Mouse (Mus musculus) cerebellum, adult 9-10 months (tissue): ENCODE measurements around the gene Ctsz.

ENCODE experiments used
- DNase-seq: peaks from one replicate; pipeline ENCODE4 v3.0.0; 2022

The Ctsz gene

GRCm38 (mm10) chr2:174438737-174439449 lies at the start of gene Ctsz:
TSS of gene Ctsz (minus strand) at chr2:174439039.
- DNase-seq = peak; percentile 58

DNA sequence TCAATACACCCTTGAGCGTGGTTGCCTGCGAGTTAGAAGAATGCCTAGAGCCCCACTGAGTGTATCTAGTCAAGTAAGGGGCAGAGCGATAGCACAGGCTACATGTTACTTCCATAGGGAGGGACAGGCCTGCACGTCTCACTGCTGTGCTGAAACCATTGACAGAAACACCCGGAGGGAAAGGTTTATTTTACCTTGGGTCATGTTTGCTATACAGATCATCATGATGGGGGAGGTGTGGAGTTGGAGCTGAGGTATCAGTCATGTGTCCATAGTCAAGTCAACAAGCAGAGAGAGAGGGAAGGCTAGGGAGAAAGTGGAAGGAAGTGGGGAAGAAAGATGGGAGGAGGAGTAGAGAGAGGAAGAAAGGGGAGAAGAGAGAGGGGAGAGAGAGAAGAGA lies 48.2 kb upstream of the Ctsz start:
- DNase-seq = no peak

DNA sequence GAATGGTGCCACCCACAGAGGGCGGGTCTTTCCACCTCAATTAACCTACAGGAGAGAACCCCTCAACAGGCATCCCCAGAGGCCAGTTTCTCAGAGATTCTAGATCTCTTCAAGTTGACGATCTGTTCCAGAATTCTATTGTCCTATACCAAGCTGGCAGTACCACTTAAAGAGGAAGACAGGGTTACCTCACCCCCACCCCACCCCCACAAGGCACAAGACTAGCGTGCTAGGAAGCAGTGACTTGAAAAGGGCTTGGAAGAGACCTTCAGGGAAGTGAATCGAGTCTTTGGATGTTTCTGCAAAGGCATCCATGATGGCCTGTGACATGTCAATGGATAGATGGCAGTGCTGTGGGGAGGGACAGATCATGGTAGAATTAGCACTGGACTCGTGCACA lies 39.9 kb upstream of the Ctsz start:
- no peak for DNase-seq

DNA sequence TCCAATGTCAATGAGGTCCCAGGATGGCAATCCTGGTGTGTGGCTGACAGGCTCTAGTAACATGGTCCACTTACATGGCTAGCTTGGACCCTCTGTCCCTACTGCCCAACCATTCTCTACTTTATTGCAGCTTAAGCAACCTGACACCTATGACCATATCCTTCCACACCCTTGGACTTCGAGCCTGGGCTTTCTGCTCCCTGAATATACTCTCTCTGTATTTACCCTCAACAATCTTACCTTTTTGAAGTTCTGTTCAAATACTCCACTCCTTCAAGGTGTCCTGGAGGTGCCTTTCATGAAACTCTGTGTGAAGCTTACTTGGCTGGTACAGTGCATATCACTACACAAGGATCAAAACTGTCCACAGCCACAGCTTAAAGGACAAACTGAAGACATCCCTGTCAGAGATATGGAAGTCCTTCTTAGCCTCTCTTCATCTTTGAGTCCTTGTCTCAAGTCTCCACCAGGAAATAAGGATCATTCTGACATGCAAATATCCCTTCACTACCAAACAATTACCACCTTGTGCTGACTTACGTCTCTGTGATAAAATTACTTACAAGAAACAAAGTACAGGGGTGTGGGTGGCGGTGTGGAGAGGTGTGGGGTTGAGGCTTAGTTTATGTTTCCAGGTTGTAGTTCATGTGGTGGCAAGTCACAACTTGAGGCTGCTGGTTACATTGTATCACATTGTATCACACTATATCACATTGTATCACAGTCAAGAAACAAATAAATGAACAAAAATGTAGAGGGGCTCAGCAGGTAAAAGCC lies 38.9 kb upstream of the Ctsz start:
- no peak for DNase-seq

DNA sequence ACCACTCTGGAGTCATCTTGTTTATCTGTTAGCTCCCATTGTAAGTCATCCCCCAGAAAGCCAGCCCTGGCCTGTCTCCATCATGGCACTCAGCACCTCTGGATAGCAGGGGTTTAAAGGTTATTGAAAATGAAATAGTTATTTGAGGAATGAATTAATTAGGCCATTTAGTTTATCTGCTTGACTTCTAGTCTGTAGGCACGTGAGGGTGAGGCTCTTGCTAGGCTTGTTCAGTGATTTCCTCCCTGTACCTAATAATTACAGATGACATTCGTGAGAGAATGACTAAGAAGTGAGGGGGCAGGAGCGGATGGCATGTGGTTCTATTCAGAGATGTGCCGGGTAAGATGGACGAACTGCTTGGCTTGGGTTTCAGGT lies 34.7 kb upstream of the Ctsz start:
- DNase-seq = no peak

DNA sequence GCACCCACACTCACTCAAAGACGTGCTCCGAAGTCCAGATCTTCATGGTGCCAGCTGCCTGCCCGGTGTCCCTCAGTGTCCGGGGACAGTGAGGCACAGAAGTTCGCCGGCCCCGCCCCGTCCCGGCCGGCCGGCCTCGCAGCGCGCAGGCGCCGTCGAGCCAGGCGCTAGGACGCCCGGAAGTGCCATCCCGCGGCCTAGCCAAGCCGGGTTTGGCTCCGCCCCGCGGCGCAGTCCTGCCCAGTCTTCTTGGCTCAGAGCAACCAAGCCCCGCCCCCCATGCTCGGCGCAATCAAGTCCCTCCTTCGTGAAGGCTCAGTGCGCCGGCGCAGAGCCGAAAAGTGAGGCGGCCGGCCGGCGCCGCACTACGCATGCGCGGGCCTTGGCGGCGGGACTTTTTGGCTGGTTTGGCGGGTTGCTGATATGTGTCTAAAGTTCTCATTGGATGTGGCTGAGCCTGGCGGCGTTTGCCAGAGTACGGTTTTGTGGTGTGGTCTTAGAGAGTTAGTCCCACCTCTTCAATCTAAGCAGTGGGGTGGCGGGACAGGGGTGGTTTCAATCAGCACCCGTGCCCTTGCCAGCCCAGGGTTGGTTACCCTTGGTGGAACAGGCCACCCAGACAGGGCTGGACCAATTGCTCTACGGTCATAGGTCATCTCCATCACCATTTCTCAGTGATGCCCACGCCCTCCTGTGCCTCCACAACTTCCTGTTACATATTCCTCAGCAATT lies 34.1 kb upstream of the Ctsz start, which contains the start of gene Prelid3b:
Prelid3b (minus strand) TSS at position 264 of the 732 bp plus-strand sequence.
- peak; percentile 99 for DNase-seq

- no peak for DNase-seq
Observed at GRCm38 (mm10) chr2:174472407-174472806, 33.6 kb upstream of the Ctsz start.

DNA sequence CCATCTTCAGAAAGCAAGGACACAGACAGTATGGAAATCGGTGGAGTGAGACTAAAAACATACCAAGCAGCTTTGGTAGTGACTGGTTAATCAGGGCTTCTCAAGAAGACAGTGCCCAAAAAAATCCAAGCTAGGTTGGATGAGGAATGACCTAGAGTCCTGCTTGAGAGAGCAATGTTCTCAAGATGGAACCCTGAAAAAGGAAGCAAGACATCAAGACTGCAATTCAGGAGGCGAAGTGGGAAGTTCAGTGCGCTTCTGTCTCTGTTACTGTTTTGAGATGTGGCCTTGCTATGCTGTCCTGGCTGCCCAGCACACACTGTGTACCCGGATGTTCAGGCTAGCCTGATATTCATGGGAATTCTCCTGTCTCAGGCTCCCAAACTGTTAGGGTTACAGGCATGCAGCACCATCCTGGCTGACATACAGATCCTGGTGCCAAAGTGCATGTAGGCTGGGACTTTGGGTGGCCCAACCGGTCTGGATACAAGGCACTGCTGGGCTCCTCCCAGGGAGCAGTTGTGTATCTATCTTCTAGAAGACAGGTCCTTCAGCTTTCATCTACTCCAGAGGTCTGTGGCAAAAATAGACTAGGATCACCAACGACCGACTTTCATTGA lies 32.1 kb upstream of the Ctsz start:
- no peak for DNase-seq

DNA sequence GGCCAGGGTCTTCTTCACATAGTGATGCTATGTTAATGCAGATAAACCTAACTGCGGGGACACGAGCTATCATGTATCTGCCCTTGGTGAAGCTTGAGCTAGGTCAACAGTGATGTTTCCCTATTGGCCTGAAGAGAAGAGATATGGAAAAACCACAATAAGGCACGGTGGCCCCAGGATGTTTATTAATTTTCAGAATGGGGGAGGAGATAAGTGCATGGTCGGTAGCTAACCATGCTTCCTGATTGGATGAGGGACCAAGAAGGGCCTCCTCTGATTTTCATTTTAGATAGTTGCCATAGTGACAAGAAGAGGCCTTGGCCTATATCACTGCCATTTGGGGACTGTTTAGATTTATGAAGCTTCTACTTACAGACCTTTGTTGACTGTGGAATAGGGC lies 31.5 kb upstream of the Ctsz start:
- no peak for DNase-seq

GRCm38 (mm10) chr2:174463789-174464523 lies 25.1 kb upstream of the Ctsz start, which contains the start of gene Atp5e:
TSS of gene Atp5e (minus strand) at chr2:174464105.
- DNase-seq = peak; percentile 98

DNA sequence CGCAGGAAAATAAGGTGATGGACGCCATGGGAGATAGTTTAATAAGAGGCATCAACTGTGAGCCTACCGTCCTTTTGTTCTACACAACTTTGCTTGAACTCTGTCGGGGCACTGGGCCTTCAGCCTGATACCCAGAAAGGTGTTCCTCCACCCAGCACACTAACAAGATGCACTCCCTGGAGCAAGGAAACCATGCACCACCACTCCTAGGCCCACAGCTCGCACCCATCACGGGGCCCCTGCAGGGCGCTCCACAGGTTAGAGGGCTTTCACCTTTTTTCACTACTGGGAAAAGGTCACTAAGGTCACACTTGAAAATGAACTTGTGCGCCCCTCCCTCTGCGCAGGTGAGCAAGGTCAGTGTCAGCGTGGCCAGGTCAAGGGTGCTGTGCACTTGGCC lies 24.5 kb upstream of the Ctsz start:
- DNase-seq = no peak

DNA sequence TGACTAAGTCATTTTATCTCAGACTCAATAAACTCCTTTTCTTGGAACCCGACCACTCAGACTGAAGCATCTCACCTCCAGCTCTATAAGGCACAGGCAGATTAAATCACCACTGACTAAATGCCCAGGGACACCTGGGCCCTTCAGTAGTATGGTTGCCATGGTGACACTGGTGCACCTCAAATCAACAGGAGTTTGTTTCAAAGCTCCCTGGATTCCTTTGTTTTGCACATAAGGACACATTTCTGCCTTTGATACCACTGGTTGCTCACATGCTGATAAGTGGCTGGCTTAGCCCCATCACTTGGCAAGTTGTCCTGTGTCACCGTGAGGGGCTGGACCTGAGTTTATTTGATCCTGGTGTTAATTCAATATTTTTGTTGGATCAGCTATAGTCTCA lies 20.5 kb upstream of the Ctsz start:
- no peak for DNase-seq

DNA sequence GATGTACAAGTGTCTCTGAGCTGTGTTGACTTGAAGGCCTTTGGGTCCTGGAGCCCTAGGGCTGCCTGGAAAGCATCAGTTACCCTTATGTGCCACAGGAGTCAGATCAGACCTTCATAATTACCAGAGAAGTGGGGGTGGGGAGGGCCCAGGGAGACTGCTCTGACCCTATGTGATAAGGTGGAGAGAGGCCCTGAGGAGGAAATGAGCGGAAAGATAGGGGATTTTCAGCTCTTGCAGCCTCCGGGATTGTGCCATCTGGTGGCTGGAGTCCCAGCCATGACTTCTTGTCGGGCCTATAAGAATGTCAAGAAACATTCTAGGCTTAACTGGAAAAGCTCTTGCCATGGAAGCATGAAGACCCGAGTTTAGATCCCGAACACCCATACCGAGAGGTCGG lies 14.8 kb upstream of the Ctsz start:
- no peak for DNase-seq

GRCm38 (mm10) chr2:174450353-174450752 lies 11.5 kb upstream of the Ctsz start, which contains the start of gene Tubb1:
TSS of gene Tubb1 (plus strand) at chr2:174450695.
- no peak for DNase-seq

DNA sequence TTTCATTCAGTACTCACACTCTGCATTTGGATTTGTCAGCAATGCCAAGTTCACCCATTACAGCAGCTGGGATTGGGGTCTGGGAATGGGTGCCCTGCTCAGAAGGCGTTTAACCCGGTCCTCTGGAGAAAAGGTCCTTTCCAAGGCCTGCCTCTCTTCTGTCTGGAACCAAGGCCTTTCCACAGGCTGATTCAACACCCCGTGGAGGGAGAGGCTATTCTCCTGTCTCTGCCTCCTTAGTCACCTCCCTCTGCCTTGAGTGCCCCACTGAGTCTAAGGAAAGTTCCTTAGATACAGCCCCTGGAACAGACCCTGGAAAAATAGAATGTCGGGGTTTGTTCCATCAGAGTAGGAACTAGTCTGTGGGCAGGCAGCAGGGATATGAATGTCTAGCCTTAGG lies 9.6 kb upstream of the Ctsz start:
- no peak for DNase-seq

- DNase-seq = no peak
Observed at GRCm38 (mm10) chr2:174446905-174447304, 8.1 kb upstream of the Ctsz start.

DNA sequence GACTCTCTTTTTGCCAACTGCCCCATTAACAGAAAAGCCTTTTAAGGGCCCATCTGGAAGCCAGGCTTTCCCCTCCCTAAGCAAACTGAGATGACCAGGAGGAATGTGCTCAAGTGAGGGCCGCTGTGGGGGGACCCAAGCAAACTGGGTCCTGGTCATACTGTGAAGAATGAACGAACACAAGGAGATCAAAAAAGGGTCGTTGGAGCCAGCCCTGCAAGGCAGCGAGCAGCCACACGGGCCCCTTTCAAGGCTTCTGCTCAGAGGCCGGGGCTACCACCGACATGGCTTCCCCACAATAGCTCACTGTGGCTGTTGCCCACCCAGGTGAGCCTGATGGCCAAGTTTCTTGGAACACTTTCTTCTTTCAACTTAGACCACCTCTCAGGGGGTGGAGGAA lies 7.7 kb upstream of the Ctsz start:
- no peak for DNase-seq

DNA sequence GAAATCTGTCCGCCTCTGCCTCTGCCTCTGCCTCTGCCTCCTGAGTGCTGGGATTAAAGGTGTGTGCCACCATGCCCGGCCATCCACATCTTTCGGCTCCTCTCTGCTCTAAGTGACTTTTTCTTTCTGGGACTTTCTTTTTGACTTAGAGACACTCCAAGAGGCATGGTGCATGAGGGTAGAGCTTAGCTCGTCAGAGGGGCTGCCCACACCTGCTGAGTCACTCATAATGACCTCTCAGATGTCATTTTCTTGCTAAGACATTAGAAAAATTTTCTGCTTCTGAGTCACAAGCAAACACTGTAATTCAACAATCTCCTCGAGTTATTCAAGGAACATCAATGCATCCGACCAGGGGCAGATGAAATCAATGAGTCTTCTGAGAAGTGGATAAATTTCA lies 6.2 kb upstream of the Ctsz start:
- DNase-seq = no peak

DNA sequence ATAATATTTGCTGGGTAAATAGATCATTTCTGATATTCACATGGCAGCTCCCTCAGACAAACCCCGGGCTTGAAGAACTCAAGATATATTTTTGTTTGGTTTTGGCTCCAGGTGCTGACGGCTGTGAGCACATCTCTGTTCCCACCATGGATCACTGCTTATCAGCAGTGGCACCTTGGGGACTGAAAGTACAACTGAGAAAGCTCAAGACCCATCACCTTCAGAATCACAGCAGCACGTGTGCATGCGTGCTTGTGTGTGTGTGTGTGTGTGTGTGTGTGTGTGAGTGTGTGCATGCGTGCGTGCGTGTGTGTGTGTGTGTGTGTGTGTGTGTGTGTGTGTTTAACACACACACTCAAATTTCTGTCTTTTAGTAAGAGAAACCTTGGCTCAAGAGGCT lies 5.5 kb upstream of the Ctsz start:
- DNase-seq = no peak

DNA sequence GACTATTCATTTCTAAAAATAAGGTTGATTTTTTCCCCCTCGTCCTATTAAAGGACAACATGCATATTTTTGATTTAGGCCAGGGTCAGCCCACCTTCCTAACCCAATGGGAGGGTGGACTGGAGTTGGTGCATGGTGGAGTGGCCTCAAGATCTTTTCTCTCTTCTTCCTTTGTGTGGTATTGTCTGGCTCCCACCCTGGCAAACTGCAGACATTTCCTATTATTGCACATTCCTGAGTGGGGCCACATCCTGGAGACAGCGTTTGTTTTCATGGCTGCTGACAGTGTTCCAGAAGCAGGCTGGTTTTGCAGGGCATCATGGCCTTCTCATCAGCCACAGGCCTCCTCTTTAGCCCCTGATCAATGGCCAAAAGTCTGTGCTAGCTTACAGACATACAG lies 4.2 kb upstream of the Ctsz start:
- DNase-seq = no peak

DNA sequence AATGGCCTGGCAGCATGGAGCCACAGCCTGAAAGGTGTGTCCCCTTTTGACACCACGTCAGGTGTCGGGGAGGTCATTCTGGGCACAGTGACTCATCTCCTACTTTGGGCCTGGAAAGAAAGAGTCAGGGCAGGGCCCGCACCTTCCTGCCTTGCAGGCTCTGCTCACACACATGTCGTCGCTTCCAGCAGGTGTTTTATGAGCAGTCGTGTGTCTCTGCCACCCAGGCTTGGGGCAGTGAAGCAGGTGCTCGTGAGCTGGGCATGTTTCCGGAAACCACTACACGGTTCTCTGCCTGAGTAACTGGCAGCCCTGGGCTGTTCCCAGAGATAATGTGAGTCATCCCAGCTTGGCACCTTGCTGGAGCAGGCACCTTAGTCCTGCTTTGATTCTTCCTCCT lies 3.6 kb upstream of the Ctsz start:
- DNase-seq = no peak

DNA sequence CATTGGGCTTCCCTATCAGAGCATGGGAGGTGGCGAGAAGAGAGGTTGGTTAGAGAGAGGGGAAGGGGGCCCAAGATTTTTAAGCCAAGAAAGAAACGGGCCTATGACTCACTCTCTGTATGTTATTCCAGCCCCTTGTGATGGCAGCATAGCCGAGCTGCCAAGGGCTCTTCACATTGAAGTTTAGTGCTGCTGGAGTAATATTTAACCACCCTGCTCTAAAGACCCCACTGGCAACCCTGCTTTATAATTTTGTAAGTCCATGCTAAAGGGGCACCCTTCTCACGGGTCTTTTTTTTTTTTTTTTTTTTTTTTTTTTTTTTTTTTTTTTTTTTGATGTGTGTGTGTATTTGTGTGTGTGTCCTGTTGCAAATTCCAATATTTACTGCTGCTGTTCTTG lies 3.1 kb upstream of the Ctsz start:
- no peak for DNase-seq

DNA sequence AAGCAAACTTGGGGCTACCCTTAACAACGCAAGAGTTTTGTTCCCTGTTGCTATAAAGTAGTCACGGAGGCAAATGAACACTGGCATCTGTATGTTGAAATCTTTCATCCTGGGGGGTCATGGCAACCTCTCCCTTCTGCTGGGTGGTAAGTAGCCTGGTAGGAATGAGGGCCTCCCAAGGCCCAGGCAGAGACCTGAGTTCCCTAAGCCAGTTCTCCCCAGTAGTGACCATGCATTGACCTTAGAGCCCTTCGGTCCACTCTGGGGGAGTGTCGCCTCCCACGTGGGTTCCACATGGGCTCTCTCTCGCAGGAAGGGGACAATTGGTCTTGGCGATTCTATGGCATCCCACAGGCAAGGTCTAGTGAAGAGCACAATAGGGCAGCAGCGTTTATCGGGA lies 1.1 kb upstream of the Ctsz start:
- DNase-seq = no peak
